Mouse (Mus musculus) activated CD4-positive, CD25-positive, alpha-beta regulatory T cell, adult 9 weeks (primary cell): ENCODE data around the gene Tbr1. TPM values are rescaled to one million over a fixed set of nuclear protein-coding genes. Genes with fewer than 3 reads are reported as not detected.

Experiments used
- polyA plus RNA-seq: library from polyadenylated mRNA; unstranded; fragments of 100-300 nt; shearing (Covaris generic); gene quantifications from one replicate; pipeline ENCODE4 v1.2.1, GENCODE M21; 2017

Gene Tbr1
- not detected for polyA plus RNA-seq

GRCm38 (mm10) chr2:61802656-61803251, at the start of gene Tbr1:
Tbr1 (plus strand) TSS chr2:61802930.

Other genes with a start within 250 kb of the Tbr1 start
- gene Tank, start 224.3 kb upstream of the Tbr1 start, polyA plus RNA-seq, result 234 TPM
- gene Psmd14, start 91.2 kb upstream of the Tbr1 start, polyA plus RNA-seq, result 195 TPM
- 0.84 TPM for gene Slc4a10, start 243.5 kb downstream of the Tbr1 start, polyA plus RNA-seq